Mouse (Mus musculus) heart, postnatal 10 days (tissue): ENCODE measurements at regions not wholly inside any gene's neighbourhood (a gene's known extent, or its start where the extent isn't known, plus 50 kb on each side); places are given as distances from the start of the nearest gene placed in this dataset.
A peak's percentile ranks its signal among the peaks of the same experiment; 100 is the strongest.

ENCODE experiments used
- DNase-seq, 2 experiments: peaks; one replicate each; pipeline ENCODE4 v3.0.0; 2021
- intact Hi-C: fragments of 180-260 bp; cut with DNase I; formaldehyde crosslinking; loops from one replicate; pipeline ENCODE4 v1.15.1; 2025

DNA sequence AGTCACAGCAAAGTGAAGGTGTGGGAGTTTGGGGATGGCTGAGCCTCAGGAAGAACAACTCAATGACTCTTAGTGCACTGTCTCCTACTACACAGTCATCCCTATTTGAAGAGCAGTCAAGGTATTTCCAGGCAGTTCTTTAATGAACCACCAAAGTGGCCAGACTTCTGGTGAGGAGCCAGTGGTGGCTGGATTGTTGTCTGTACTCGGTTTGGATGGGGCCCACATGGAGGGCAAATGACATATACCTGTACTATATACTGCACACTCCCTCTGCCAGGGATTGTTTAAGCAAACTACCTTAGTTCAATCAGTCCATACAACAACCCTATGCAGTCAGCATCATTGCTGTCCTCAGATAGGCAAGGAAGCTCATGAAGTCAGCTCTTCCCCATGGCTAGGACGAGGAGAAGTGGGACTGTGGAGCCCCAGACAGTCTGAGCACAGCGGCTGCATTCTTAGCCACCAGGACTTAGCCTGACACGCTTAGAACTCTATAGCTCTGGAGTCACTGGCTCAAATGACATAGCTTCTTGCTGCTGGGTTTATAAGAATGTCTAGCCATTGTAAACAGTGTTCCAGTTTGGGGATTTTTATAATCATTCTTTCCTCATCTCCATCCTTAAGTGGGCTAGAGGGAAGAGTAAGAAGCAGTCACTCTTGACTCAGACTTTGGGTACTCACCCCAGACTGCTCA, 72.8 kb upstream of the Boc start:
- intact Hi-C loops = loop anchor here (5.0 kb wide), 1 partner anchor 74 kb away; the partner anchor contains the start of gene Boc
- no peak for DNase-seq

DNA sequence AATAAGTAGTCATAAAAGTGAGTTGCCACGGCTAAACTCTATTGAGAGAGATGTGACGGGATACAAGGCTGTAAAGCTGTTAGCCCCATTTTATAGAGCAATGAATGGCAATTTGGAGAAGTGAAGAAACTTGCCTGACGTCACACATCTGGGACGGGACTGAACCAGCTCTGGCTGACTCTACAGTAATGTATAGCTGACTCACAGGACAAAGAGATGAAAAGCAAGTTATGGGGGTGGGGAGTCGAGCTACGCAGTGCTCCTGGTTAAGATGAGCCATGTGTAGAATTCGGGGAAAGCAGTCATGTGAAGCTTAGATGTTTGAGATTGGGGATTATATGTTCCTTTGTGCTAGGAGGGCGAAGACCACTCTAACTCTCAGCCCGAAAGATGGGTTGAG, 72.2 kb upstream of the Boc start:
- intact Hi-C loops = loop anchor here (5.0 kb wide), 1 partner anchor 74 kb away; the partner anchor contains the start of gene Boc
- no peak for DNase-seq

DNA sequence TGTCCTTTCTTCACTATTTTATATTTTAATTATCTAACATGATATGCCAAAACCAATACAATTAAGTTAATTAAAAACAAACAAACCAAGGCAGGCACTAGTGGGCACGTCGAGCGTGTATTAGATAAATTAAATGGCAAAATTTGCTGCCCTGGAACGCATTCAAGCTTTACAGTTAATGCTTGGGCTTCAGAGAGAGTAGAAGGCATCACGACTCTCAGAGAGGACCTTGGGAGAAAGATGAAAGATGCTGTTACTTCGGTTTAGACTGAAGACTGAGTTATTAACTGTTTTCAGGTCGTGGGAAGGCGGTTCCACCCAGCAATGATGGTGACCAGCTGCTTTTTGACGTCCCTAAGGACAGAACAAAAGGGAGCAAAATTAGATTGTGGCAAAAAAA, 71.7 kb upstream of the Boc start:
- intact Hi-C loops = loop anchor here (5.0 kb wide), 1 partner anchor 73 kb away; the partner anchor contains the start of gene Boc
- DNase-seq = no peak

DNA sequence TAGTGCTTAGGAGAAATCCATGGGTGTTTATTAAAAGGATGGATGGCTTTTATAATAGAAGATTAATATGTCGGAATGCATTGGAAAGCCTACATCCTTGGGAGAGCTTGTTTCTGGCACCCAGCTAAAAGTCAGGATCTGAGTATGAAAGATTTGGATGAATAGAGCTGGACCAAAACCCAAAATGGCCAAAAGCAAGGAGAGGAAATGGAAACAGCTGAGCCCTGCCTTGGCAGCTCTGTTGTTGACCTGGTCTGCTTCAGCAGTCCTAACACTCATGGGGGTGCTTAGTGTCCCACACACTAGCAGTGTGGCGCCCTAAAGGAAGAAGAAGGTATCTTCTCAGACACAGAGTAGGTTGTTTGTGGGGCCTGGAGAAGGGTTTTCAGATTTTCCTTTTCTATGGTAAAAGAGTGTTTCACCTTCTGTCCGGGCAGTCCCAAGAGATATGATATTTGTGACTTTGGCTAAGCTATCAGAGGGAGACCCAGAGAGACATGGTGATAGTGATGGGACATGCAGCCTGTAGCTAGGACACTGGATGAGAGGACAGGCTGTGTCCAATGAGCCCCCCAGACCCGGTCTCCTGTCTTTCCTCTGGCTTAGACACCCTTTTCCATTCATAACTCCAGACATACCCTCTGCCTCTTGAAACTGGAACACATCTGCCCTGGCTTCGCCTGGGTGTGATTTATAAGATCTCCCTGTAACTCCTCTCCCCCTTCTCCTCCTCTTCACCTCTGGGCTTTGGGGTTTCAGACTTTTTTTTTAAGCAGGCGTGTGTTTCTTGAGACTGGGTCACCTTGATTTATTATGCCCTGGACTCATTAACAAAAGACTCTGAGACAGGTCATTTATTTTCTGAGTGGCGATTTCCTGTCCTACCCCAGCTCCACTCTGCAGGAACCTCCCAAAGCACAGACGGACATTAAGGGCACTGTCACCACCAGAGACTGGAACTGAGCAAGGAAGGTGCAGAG, 70.9 kb upstream of the Boc start:
- intact Hi-C loops = loop anchor here (5.0 kb wide), 1 partner anchor 72 kb away; the partner anchor contains the start of gene Boc
- DNase-seq = peak; percentile 16 to 21

DNA sequence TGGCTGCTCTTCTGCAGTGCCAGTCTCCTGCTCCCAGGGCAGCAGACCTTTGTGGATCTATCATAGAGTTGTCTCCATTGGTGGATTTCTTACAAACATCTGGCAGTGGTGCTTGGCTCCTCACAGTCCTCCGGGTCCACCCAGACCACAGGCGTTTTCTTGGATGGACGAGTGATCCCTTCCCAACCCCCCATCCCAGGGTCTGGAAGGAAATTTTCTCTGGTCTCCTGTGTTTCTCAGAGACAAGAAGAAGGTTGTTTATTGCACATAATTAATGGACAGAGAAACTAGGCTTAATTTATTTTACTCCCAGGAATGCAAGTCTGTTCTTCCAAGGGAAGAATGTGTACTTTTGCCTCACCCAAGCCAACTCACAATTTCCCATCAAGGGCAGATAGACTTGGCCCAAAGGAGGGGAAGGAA, 67.2 kb upstream of the Boc start:
- intact Hi-C loops = no loop called here
- no peak for DNase-seq

DNA sequence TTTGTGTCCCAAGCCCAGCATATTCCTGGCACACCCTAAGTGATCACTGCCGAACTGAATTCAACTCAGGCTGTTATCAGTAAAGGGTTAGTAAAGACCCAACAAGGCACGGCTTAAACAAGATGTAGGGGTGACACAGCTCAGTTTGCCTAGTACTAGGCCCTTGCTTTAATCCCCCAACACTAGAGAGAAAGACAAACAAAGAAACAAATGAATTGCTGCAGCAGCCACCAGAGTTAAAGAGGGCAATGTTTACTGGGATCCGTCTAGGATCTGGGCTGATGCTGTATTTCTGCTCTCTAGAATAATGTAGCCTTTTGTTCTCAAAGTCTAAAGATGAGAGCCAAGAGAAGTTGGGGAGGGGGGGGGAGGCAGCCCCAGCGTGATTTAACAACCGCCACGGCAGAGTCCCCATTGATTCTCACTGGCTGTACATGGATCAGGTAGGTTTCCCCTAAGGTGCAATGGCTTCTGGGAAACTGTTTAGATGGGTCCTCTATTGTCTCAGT, 66.5 kb upstream of the Boc start:
- DNase-seq = no peak
- intact Hi-C loops = no loop called here

DNA sequence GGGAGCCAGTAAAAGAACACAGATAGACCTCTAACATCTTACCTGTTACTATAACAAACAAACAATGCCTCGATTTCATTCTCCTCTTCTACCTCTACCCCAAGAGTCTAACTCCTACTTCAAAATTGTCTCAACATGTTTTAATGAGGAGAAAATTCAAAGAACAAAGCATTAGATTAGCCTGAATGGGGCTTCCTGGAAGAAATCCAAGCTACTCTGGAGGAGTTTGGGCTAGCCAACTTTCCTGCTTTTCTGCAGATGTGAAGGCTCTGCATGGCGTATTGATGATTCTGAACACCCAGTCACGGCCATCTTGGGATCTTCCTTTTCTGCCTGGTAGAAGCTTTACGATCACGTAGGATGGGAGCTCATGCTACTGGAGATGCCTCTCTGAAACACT, 62.9 kb upstream of the Boc start:
- intact Hi-C loops = no loop called here
- DNase-seq = no peak

DNA sequence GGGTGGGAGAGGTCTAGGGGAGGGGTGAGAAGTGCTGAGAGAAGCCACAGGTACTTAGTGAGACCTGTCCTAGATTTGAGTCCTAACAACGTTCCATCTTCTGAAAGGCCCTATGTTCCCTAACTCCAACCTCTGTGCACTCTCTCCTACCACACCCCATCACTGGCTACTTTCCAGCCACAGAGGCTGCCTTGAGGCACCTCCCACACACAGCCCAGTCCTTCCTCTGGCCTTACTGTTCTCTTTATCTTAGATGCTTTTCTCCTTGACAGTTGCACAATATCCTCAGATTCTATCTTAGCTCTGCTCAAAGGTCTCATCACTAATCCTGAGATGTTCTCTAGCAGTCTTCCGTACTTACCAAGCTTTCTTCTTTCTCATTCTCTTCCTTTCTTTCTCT, 61.8 kb upstream of the Boc start:
- peak in 1 of 2 experiments; percentile 12 for DNase-seq
- intact Hi-C loops = no loop called here

DNA sequence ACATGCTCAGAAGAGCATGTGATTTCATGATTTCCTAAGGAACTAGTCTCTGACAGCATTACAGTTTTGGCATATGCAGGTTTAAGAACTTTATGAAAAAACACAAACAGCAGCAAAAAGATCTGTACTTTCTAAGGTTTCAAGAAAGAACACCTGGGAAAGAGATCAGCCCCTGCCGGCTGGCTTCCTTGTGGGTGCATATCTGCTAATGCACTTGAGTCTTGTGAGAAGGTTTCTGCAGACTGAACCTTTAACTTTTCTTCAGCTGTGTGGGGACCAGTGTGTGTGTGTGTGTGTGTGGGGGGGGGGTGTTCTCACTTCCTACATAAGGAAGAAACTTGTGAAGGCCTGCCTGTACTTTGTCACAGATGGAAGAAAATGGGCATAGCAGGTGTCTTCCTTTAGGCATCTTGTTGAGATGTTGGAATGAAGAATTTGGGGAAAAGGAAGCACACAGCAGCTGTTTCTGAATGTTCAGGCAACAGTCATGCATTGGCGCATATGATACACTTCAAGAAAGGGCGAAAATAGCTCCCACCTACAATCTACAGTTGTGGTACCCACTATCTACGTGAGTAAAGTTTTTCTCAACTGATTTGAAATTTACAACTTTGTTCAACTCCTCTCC, 60.9 kb upstream of the Boc start:
- DNase-seq = no peak
- intact Hi-C loops = loop anchor here (5.0 kb wide), 1 partner anchor 62 kb away; the partner anchor contains the start of gene Boc

DNA sequence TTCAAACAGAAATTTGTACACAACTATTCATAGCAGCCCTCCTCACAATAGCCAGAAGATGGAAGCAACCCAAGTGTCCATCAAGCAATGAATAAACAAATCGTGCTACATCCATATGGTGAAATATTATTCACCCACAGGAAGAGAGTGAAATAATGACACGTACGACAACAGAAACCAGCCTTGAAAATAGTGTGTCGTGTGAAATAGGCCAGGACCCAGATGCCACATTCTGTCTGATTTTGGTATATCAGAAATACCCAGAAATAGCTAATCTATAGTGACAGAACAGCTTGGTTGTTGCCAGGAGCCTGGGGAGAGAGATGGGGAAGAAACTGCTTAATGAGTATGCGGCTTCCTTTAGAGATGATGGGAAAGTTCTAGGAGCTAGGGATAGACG, 58.3 kb upstream of the Boc start:
- DNase-seq = no peak
- intact Hi-C loops = loop anchor here (5.0 kb wide), 1 partner anchor 60 kb away; the partner anchor contains the start of gene Boc

DNA sequence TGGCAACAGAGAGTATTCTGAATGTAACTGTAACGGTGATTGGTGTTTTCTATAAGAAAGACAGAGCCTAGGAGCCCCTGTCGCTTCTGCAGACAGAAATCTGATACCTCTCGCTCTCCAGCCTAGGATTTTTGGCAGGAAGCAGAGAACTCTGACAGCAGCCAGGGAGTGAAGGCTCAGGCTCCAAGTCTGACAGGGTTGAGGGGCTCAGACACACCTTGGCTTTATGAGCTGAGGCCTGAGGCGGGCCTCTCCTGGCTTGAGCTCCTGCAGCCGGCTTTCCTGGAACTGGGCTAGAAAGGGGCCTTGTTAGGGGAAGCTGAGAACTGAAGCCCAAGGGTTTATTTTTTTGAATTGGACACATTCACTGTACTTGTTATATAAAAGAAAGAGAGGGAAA, 57.7 kb upstream of the Boc start:
- intact Hi-C loops = loop anchor here (5.0 kb wide), 1 partner anchor 59 kb away; the partner anchor contains the start of gene Boc
- peak; percentile 46 for DNase-seq

DNA sequence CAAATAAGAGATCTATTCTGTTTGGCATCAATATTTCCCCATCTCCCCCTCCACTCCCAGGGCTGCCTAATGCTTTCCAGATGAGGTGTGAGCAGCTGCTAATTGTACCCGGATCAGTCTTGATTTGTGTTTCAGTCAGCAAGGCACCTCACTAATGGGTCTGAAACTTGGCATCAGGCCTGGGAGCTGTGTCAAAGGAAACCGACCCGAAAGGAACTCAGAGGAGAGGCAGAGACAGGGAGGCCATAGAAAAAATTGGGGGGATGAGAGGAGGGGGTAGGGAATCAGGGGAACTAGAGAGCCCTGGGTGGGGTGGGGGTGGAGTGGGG, 57.1 kb upstream of the Boc start:
- intact Hi-C loops = loop anchor here (5.0 kb wide), 1 partner anchor 59 kb away; the partner anchor contains the start of gene Boc
- peak in 1 of 2 experiments; percentile 23 for DNase-seq

DNA sequence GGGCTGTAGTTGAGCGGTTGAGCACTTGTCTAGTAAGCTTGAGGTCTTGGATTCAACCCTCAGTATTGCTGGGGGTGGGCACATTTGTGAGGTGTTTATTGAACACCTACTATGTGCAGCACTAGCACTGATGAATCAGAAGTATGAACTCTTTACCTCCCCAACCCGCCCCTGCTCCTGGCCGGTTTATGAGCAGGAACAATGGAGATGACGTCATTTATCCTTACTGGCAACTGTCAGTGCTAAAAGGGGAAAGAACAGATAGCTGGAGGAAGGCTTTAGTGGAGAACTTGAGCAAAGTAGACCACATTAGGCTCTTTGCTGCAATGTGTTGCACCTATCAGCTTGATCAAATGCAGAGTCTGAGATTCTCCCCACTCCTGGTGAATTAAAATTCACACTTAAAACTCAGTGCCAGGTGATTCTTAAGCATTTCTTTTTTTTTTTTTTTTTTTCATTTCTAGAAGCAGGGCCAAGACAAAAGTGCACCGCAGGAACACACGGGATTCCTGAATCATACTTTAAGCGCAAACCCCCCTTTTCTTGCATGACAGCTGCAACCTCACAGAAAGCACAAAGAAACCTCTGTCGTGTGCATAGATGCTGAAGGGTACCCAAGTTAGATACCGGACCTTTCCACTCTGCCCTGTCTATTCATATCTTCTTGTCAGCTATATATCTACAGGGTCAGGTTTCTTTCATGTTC, 56.6 kb upstream of the Boc start:
- intact Hi-C loops = loop anchor here (5.0 kb wide), 1 partner anchor 58 kb away; the partner anchor contains the start of gene Boc
- no peak for DNase-seq

DNA sequence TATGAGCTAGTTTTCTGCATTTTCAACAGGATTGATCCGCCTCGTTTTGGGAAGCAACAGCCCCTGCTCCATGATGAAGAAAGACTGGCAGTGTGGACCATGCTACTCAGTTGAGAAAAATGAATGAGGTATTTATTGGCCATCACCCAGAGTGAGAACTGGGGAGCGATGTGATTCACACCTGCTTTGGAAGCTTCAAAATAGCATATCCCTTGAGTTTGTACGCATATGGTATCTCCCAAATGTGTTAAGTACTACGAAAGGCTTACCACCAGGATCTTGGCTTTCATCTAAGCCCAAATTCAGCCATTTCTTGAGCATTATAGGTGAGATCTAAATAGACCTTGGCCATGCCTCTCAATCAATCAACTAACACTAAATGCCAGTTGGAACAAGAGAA, 55.5 kb upstream of the Boc start:
- intact Hi-C loops = no loop called here
- DNase-seq = no peak

DNA sequence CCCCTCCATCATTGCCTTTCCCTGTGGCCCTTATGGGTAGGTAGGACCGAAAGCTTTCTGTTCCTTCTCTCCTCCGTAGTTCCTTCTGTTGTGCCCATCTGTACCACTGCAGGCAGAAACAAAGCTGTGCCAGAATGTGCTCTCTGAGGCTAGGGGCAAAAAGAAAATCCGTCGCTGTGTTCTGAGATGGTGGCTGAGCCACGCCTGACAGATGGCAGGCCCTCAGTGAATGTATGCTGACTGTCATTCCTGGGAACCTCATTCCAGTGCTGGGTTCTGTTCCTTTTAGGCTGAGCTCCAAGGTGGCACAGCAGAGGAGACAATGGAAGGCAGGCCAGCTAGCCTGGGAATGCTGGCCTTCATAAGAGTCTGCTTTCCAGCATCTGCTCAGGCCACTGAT, 54.0 kb upstream of the Boc start:
- no peak for DNase-seq
- intact Hi-C loops = no loop called here

DNA sequence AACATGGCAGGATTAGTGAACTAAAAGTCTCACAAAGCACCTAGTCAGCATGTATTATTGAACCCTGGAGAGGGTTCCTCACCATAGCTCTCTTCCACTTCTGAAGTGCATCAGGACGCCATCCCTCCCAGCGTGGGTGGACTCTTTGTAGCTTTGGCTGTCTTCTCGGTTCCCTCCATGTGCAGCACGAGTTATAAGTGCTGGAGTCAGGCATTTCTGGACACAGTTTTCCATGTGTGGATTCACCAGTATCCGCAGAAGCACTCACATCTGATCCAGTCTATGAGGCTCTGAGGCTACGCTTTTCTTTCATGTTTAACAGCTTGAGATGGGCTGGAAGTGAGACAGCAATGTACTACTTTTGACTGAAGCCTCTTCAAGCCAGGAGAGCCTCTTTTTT, 52.8 kb upstream of the Boc start:
- intact Hi-C loops = no loop called here
- no peak for DNase-seq

DNA sequence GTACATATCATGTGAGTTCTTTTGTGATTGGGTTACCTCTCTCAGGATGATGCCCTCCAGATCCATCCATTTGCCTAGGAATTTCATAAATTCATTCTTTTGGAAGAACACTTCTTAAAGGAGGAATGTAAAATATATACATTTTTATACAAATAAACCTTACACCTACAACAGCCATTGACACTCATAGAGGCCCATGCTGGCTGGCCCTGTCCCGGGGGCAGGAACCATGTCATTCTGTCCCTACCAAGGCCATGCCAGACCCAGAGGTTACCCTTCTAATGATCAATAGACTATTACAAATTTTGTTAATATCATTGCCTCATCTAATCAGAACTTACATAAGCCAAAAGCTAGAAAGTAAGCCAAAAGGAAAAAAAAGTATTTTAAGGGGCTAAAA, 49.9 kb upstream of the Boc start:
- no peak for DNase-seq
- intact Hi-C loops = no loop called here
